11 mouse cellular contexts compared by ENCODE assay signal in the genomic region with DNA sequence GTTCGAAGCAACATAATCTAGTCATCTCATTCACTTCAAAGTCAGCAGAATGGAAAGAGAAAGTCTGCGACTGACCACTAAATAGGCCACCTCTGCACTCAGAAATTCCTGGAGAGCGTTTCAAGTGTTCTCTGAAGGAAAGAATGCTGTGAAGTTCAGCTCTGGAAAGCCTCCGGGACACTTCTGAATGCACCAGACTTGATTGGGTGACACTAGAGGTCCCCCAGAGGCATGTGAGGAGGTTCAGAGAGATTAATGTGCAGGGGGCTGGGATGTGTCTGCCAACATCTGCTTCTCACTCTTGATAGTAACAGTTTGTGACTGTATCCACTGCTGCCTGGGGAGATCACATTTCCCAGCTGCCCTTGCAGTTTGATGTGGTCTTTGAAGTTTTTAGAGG. TPM values are rescaled to one million over a fixed set of nuclear protein-coding genes. Genes with fewer than 3 reads are reported as not detected.
DNase-seq lines count a peak whose midpoint lies in the region; ATAC-seq lines count a peak whose summit lies in the region.
"Had no signal": no experiment of that assay in that cellular context is flagged by ENCODE, and none has a peak within 500 bp of the region (broad histone marks: within the 10 kb centered on the region; RNA-seq: fewer than 3 reads in every experiment).

No protein-coding gene starts in this region.

- H3K27ac ChIP-seq in heart, embryonic 15.5 days: peak overlapping the region; percentile 87

- ATAC-seq in heart, embryonic 15.5 days (replicated peaks; ENCODE audit: insufficient number of reproducible peaks, insufficient read depth, low FRiP score, low read depth): peak; percentile 93

- H3K9me3 ChIP-seq in heart, embryonic 15.5 days (replicated peaks): no peaks in the 10 kb centered on the region

- no peaks in the 10 kb centered on the region for H3K36me3 ChIP-seq in heart, embryonic 15.5 days

- H3K4me1 ChIP-seq in heart, embryonic 15.5 days (replicated peaks): peaks cover 31% of the 10 kb centered on the region

- H3K9ac ChIP-seq in heart, embryonic 15.5 days: no peak overlapping the region

- H3K27me3 ChIP-seq in heart, embryonic 15.5 days: no peaks in the 10 kb centered on the region

- peak overlapping the region; percentile 22; the same call in 1 of the 2 replicates for H3K4me3 ChIP-seq in heart, embryonic 15.5 days

- WGBS in heart, embryonic 15.5 days: 6% methylated on average over 4 of the region's 4 CpGs

- H3K4me2 ChIP-seq in heart, embryonic 15.5 days: peak overlapping the region; percentile 48
- H3K4me2 ChIP-seq: liver, embryonic 11.5 days had no signal

- DNase-seq in Muller cell, postnatal 12 days (ENCODE audit: inconsistent ontology term): peak; percentile 88
- peak; percentile 77 for DNase-seq in embryo, embryonic 10.5 days (ENCODE audit: low spot score)
- DNase-seq in lung, postnatal 14 days: peak; percentile 30
- DNase-seq in thymus, postnatal 25 days: no peak
- DNase-seq in right cerebral cortex, postnatal 10 days (ENCODE audit: low spot score in 2 of 2): no peak
- DNase-seq in frontal cortex, postnatal 10 days (ENCODE audit: low spot score in 2 of 2): no peak
- DNase-seq: adrenal gland, postnatal 14 days; gastrocnemius, postnatal 10 days; kidney, postnatal 14 days had no signal

RNA-seq across cellular contexts. Expression of gene Popdc3, which starts 52.1 kb away (rescaled TPM):
- polyA plus RNA-seq in heart, embryonic 15.5 days (2015; fragmentation: Nextera tagmentation; extraction: Ambion mirVana): 39.3 and 47.7 TPM in 2 replicates

Comparison
In these comparisons a context has a peak if more than half of its experiments do, and no peak if none do; other contexts are left out.
1. DNase-seq: peak in Muller cell, postnatal 12 days (single experiment), embryo, embryonic 10.5 days (single experiment) and lung, postnatal 14 days (single experiment); none in thymus, postnatal 25 days (single experiment), right cerebral cortex, postnatal 10 days (0 of 2) and frontal cortex, postnatal 10 days (0 of 2).